Mouse (Mus musculus): Measurements from ENCODE around the gene Gjc2. TPM values are rescaled to one million over a fixed set of nuclear protein-coding genes. Genes with fewer than 3 reads are reported as not detected.

The Gjc2 gene
- total RNA-seq, 2 experiments from 2014 or later = 0.48 to 0.60 TPM

Other genes starting within 250 kb of the Gjc2 start
- gene Rnf187, start 244.3 kb downstream of the Gjc2 start, total RNA-seq (2021) = 100 to 1,000 TPM; 171 to 177 TPM
- 1 to 10 TPM; 5.8 to 6.0 TPM for gene Hist3h2ba, start 234.3 kb downstream of the Gjc2 start, total RNA-seq (2021)
- 10 to 100 TPM; 13.3 to 17.6 TPM for gene Hist3h2a, start 228.5 kb downstream of the Gjc2 start, total RNA-seq (2021)
- under 1 TPM; 0.06 to 0.10 TPM for gene Trim17, start 228.5 kb downstream of the Gjc2 start, total RNA-seq (2021)
- 10 to 100 TPM; 22.0 to 27.1 TPM for gene Trim11, start 205.1 kb downstream of the Gjc2 start, total RNA-seq (2021)
- 1 to 10 TPM in 1 of 2 experiments, under 1 TPM in 1; 0.99 to 2.4 TPM for gene Obscn, start 46.8 kb downstream of the Gjc2 start, total RNA-seq (2021)
- gene Iba57, start 19.5 kb downstream of the Gjc2 start, total RNA-seq (2021) = 10 to 100 TPM; 16.3 to 21.7 TPM
- 10 to 100 TPM; 57.3 to 71.5 TPM for gene Guk1, start 9.0 kb upstream of the Gjc2 start, total RNA-seq (2021)
- 10 to 100 TPM; 50.6 to 58.9 TPM for gene Mrpl55, start 19.3 kb upstream of the Gjc2 start, total RNA-seq (2021)
- gene 2310033P09Rik, start 25.1 kb upstream of the Gjc2 start, total RNA-seq (2021) = 10 to 100 TPM; 20.4 to 27.1 TPM
- gene Arf1, start 45.1 kb upstream of the Gjc2 start, total RNA-seq (2021) = 100 to 1,000 TPM; 407 to 488 TPM
- not detected for gene Wnt3a, start 107.5 kb upstream of the Gjc2 start, total RNA-seq (2021)
- gene Wnt9a, start 123.7 kb upstream of the Gjc2 start, total RNA-seq (2021) = 1 to 10 TPM in 1 of 2 experiments, under 1 TPM in 1; 0.80 to 1.1 TPM
- gene Prss38, start 192.4 kb upstream of the Gjc2 start, total RNA-seq (2021) = not detected